Mouse (Mus musculus) embryonic facial prominence, embryonic 11.5 days (tissue): ENCODE measurements around the gene Hmgcl. TPM values are rescaled to one million over a fixed set of nuclear protein-coding genes. Genes with fewer than 3 reads are reported as not detected.

Experiments
- ATAC-seq: fragments of 200-750 bp; cut with Nextera tagmentation; replicated peaks from 2 replicates; pipeline ENCODE4 v1.8.0; 2017; ENCODE audit warnings: low read depth; ENCODE audit not compliant: insufficient number of reproducible peaks, low FRiP score, low TSS enrichment
- DNase-seq: peaks from one replicate; pipeline ENCODE4 v3.0.0-alpha.2; 2015; ENCODE audit warnings: low spot score
- H3K27ac ChIP-seq: fragments of 300-500 bp; sonication (generic); replicated peaks from 2 replicates; pipeline ENCODE4 v1.5.1; 2014; ENCODE audit warnings: mild to moderate bottlenecking, low read depth, low read length, control low read depth
- H3K27me3 ChIP-seq: fragments of 300-500 bp; sonication (generic); 2 replicates; pipeline ENCODE4 v1.6.1; 2014; ENCODE audit warnings: mild to moderate bottlenecking, low read length, moderate library complexity, mixed read lengths; ENCODE audit not compliant: control insufficient read depth, insufficient read depth
- H3K36me3 ChIP-seq: fragments of 300-500 bp; sonication (generic); replicated peaks from 2 replicates; pipeline ENCODE4 v1.6.1; 2014; ENCODE audit warnings: low read depth, mild to moderate bottlenecking, low read length, moderate library complexity, mixed read lengths; ENCODE audit not compliant: control insufficient read depth, insufficient read depth
- H3K4me1 ChIP-seq: fragments of 300-500 bp; sonication (generic); 2 replicates; pipeline ENCODE4 v1.6.1; 2014; ENCODE audit warnings: low read length, mixed read lengths; ENCODE audit not compliant: control insufficient read depth, insufficient read depth
- H3K4me2 ChIP-seq: fragments of 300-500 bp; sonication (generic); 2 replicates; pipeline ENCODE4 v1.6.1; 2014; ENCODE audit warnings: low read depth, mild to moderate bottlenecking, control low read depth, low read length, moderate library complexity
- H3K4me3 ChIP-seq: fragments of 300-500 bp; sonication (generic); 2 replicates; pipeline ENCODE4 v1.5.1; 2014; ENCODE audit warnings: low read depth, low read length, control low read depth
- H3K9ac ChIP-seq: fragments of 300-500 bp; sonication (generic); replicated peaks from 2 replicates; pipeline ENCODE4 v1.6.1; 2014; ENCODE audit warnings: mild to moderate bottlenecking, control low read depth, low read length
- H3K9me3 ChIP-seq: fragments of 300-500 bp; sonication (generic); replicated peaks from 2 replicates; pipeline ENCODE4 v1.6.1; 2016; ENCODE audit warnings: mild to moderate bottlenecking, low read length, inconsistent platforms, mixed read lengths; ENCODE audit not compliant: control insufficient read depth
- WGBS: fragments of 180-500 bp; shearing (Covaris S2); extraction: QIAGEN DNeasy Blood & Tissue Kit; methylation state at CpG from one replicate; pipeline ENCODE4 v1.1.7; 2014; 5-methylcytosine and 5-hydroxymethylcytosine counted together
- polyA plus RNA-seq: library from polyadenylated mRNA; unstranded; fragments of >200 nt; fragmentation: Nextera tagmentation; extraction: Ambion mirVana; gene quantifications from 2 replicates; pipeline ENCODE4 v1.2.1, GENCODE M21; 2014

The Hmgcl gene
- polyA plus RNA-seq, 1 experiment from 2014 or later, result 67.0 TPM

GRCm38 (mm10) chr4:135943389-135943788, 2.9 kb upstream of the Hmgcl start:
- no peaks in the 10 kb centered on the region for H3K27me3 ChIP-seq

DNA sequence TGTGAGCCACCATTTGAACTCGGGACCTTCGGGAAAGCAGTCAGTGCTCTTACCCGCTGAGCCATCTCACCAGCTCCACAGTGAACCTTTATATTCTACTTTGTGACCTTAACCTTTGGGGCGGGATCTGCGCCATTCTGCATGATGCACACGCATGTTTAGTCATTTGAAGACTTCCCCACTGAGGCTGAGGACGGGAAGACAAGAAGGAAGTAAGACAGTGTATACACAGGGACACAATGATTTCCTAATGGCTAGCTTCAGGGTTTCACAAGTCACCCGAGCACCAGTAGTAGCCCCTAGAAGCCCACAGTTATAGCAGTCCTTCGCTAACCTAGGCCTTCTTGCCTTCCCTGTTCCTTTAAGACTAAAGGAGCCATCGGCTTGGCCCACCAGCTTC, 542 bp upstream of the Hmgcl start:
- H3K4me3 ChIP-seq, result no peak overlapping the region
- 78% methylated on average over 10 of the region's 10 CpGs for WGBS
- H3K9me3 ChIP-seq, result no peaks in the 10 kb centered on the region
- H3K9ac ChIP-seq, result peak overlapping the region; percentile 39; the same call in 1 of the 2 replicates
- peak overlapping the region; percentile 85 for H3K4me2 ChIP-seq
- H3K4me1 ChIP-seq, result no peaks in the 10 kb centered on the region
- ATAC-seq (0 out of 2 replicates have a peak, but pooled peaks have one; percentile 15), DNase-seq (no peak)
- no peak overlapping the region for H3K27ac ChIP-seq
- H3K27me3 ChIP-seq, result no peaks in the 10 kb centered on the region
- no peaks in the 10 kb centered on the region for H3K36me3 ChIP-seq

More at GRCm38 (mm10) chr4:135943389-135943788, 2.9 kb upstream of the Hmgcl start:
- Histone ChIP-seq H3K9me3 (no peaks in the 10 kb centered on the region), H3K36me3 (no peaks in the 10 kb centered on the region), H3K9ac (no peak overlapping the region), H3K4me1 (no peaks in the 10 kb centered on the region), H3K27ac (no peak overlapping the region), H3K4me3 (no peak overlapping the region), H3K4me2 (no peak overlapping the region)
- no peak for DNase-seq
- 65% methylated on average over 4 of the region's 4 CpGs for WGBS
- ATAC-seq, result no peak

DNA sequence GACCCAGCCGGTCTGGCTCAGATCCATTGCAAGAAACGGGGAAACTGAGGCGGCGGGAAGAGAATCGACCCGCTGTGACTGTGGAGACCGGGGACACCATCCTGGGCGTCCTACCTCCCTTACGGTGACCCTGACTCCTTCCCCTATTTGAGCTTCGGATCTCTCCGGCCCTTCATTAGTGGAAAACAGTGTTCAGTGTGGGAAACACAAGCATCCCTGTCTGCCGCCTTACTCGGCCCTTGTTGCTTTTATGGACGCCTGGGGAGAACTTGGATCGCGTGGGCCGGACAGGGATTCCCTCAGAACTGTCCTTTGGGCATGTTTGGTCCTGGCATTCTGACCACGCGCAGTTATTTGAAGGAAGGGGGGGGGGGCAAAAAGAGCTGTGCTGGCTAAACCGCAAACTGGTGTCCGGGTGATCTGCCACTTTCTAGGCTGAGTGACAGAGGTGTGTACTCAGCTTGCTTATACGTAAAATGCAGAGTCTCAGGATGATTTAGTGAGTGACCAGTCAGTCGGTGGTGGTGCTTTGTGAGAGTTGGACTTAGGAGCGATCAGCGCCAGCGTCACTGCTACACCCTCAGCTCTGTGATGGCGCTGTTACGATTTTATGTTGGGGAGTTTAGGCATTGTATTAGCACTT, 532 bp downstream of the Hmgcl start:
- WGBS, result 2% methylated on average over 28 of the region's 28 CpGs
- peak overlapping the region; percentile 71 for H3K9ac ChIP-seq
- no peaks in the 10 kb centered on the region for H3K27me3 ChIP-seq
- peak; percentile 19; the same call in 1 of the 2 replicates for ATAC-seq
- H3K36me3 ChIP-seq, result no peaks in the 10 kb centered on the region; the same call in 1 of the 2 replicates
- no peaks in the 10 kb centered on the region for H3K4me1 ChIP-seq
- no peaks in the 10 kb centered on the region for H3K9me3 ChIP-seq
- H3K4me2 ChIP-seq, result peak overlapping the region; percentile 85
- H3K27ac ChIP-seq, result no peak overlapping the region
- DNase-seq, result no peak
- H3K4me3 ChIP-seq, result peak overlapping the region; percentile 77

DNA sequence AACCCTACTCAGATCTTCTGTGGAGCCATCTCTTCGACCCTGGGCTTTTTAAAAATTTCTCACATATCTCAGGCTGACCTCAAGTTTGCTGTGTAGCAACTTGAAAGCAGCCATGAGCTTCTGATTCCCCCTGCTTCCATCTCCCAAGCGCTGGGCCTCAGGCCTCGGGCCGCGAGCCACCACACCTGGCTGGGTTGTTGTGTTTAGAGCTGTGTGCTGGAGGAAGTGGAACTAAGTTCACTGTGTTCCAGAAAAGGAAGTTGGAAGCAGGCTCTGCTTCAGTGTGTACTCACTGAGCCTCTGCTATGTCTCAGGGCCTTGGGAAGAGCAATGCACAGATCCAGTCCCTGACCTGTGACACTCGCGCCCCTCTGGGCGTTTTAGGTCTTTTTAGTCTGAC, 1.9 kb downstream of the Hmgcl start:
- H3K27ac ChIP-seq, result no peak overlapping the region
- H3K4me2 ChIP-seq, result no peak overlapping the region
- no peaks in the 10 kb centered on the region for H3K27me3 ChIP-seq
- no peak for ATAC-seq
- H3K36me3 ChIP-seq, result no peaks in the 10 kb centered on the region; the same call in 1 of the 2 replicates
- no peak overlapping the region for H3K4me3 ChIP-seq
- no peaks in the 10 kb centered on the region for H3K4me1 ChIP-seq
- H3K9me3 ChIP-seq, result no peaks in the 10 kb centered on the region
- no peak for DNase-seq
- H3K9ac ChIP-seq, result no peak overlapping the region
- WGBS, result 94% methylated on average over 8 of the region's 8 CpGs

GRCm38 (mm10) chr4:135949475-135949874, 3.2 kb downstream of the Hmgcl start:
- Histone ChIP-seq H3K36me3 (no peaks in the 10 kb centered on the region; the same call in 1 of the 2 replicates), H3K9ac (no peak overlapping the region), H3K4me2 (no peak overlapping the region), H3K4me1 (no peaks in the 10 kb centered on the region), H3K9me3 (no peaks in the 10 kb centered on the region), H3K4me3 (no peak overlapping the region), H3K27ac (no peak overlapping the region), H3K27me3 (no peaks in the 10 kb centered on the region)
- DNase-seq, result no peak
- WGBS, result 86% methylated on average over 10 of the region's 10 CpGs
- no peak for ATAC-seq

DNA sequence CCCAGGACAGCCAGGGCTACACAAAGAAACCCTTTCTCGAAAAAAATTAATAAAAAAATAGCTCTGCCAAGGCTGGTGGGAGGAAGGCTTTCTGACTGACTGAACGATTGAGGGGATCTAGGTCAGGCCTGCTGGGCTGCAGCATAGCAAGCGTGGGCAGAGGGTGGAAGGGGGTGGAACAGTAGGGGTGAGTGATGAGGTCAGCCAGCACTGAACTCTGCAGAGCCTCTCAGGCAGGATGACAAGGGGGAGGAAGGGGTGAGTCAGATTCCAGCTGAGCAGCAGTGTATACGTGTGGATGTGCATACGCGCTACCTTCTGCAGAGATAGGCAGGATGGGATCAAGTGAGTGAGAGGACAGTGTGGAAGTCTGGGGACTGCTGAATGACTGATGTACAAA, 3.7 kb downstream of the Hmgcl start:
- H3K27ac ChIP-seq, result no peak overlapping the region
- ATAC-seq (no peak), DNase-seq (no peak)
- H3K27me3 ChIP-seq, result no peaks in the 10 kb centered on the region
- H3K9me3 ChIP-seq, result no peaks in the 10 kb centered on the region
- H3K4me1 ChIP-seq, result no peaks in the 10 kb centered on the region
- H3K36me3 ChIP-seq, result no peaks in the 10 kb centered on the region; the same call in 1 of the 2 replicates
- H3K4me2 ChIP-seq, result no peak overlapping the region
- 76% methylated on average over 6 of the region's 6 CpGs for WGBS
- H3K4me3 ChIP-seq, result no peak overlapping the region
- H3K9ac ChIP-seq, result no peak overlapping the region

DNA sequence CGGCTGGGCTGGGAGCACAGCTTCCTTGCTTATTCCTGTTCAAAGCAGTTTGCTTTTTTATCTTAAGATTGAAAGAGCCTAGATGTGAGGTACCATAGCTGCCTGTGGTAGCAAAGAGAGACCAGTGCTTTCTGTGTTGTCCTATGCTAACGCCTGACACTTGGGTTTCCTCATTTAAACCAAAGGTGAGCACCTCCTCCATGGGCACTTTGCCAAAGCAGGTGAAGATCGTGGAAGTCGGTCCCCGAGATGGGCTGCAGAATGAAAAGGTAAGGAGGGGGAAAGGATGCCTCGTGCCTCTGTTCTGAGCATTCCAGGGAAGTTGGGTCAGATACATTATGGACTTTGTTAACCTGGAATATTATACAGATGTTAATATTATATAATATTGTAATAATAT, 4.1 kb downstream of the Hmgcl start:
- H3K4me3 ChIP-seq, result no peak overlapping the region
- WGBS, result 90% methylated on average over 6 of the region's 6 CpGs
- no peak overlapping the region for H3K27ac ChIP-seq
- DNase-seq, result no peak
- no peaks in the 10 kb centered on the region; the same call in 1 of the 2 replicates for H3K36me3 ChIP-seq
- no peak overlapping the region for H3K4me2 ChIP-seq
- H3K27me3 ChIP-seq, result no peaks in the 10 kb centered on the region
- no peaks in the 10 kb centered on the region for H3K4me1 ChIP-seq
- H3K9me3 ChIP-seq, result no peaks in the 10 kb centered on the region
- no peak for ATAC-seq
- no peak overlapping the region for H3K9ac ChIP-seq

DNA sequence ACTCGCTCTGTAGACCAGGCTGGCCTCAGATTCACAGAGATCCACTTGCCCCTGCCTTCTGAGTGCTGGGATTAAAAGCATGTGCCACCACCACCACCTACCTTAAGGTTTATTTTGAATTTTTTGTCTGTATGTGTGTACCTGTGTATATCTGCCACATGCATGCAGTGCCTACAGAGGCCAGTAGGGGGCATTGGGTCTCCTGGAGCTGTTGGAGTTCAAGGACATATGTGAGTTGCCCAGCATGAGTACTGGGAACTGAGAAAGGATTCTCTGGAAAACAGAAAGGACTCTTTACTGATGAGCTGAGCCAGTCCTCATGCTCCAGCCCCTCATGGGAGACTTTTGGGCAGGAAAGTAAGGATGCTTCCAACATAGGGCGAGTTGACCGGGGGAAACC, 5.3 kb downstream of the Hmgcl start:
- WGBS, result 90% methylated on average over 3 of the region's 3 CpGs
- Histone ChIP-seq H3K27me3 (no peaks in the 10 kb centered on the region), H3K4me3 (no peak overlapping the region), H3K9ac (no peak overlapping the region), H3K4me1 (no peaks in the 10 kb centered on the region), H3K36me3 (no peaks in the 10 kb centered on the region; the same call in 1 of the 2 replicates), H3K27ac (no peak overlapping the region), H3K9me3 (no peaks in the 10 kb centered on the region), H3K4me2 (no peak overlapping the region)
- ATAC-seq (no peak), DNase-seq (no peak)
